Mouse (Mus musculus): ENCODE measurements at regions not wholly inside any gene's neighbourhood (a gene's known extent, or its start where the extent isn't known, plus 50 kb on each side); places are given as distances from the start of the nearest gene placed in this dataset.

GRCm38 (mm10) chr10:17129391-17130163 lies 593.4 kb upstream of the Cited2 start:
- H3K27me3 ChIP-seq (ENCODE audit: control insufficient read depth, insufficient read depth, low read length), result no peaks in the 10 kb centered on the region
- 0 out of 2 replicates have a peak, but pooled peaks cover 2% of the 10 kb centered on the region for H3K4me1 ChIP-seq (ENCODE audit: control insufficient read depth, insufficient read depth, low read length)
- no peaks in the 10 kb centered on the region for H3K9me3 ChIP-seq (replicated peaks; ENCODE audit: control insufficient read depth, low read length)
- H3K36me3 ChIP-seq (ENCODE audit: control insufficient read depth, insufficient read depth), result no peaks in the 10 kb centered on the region
- no peak overlapping the region for H3K9ac ChIP-seq (ENCODE audit: low read length)
- no peak for ATAC-seq (replicated peaks; ENCODE audit: extremely low read depth, insufficient read depth, low FRiP score)
- H3K4me3 ChIP-seq (ENCODE audit: low read length), result no peak overlapping the region
- H3K4me2 ChIP-seq (ENCODE audit: low read depth, low read length), result no peak overlapping the region
- no peak overlapping the region for H3K27ac ChIP-seq (ENCODE audit: low read length)
- WGBS, result 84% methylated on average over 4 of the region's 4 CpGs

GRCm38 (mm10) chr10:17130661-17131060 lies 592.4 kb upstream of the Cited2 start:
- Histone ChIP-seq H3K9me3 (replicated peaks; ENCODE audit: control insufficient read depth, low read length) (no peaks in the 10 kb centered on the region), H3K4me1 (ENCODE audit: control insufficient read depth, insufficient read depth, low read length) (0 out of 2 replicates have a peak, but pooled peaks cover 2% of the 10 kb centered on the region), H3K4me2 (ENCODE audit: low read depth, low read length) (no peak overlapping the region), H3K9ac (ENCODE audit: low read length) (no peak overlapping the region), H3K27me3 (ENCODE audit: control insufficient read depth, insufficient read depth, low read length) (no peaks in the 10 kb centered on the region), H3K36me3 (ENCODE audit: control insufficient read depth, insufficient read depth) (no peaks in the 10 kb centered on the region), H3K27ac (ENCODE audit: low read length) (no peak overlapping the region), H3K4me3 (ENCODE audit: low read length) (no peak overlapping the region)
- 83% methylated on average over 1 of the region's 1 CpGs for WGBS
- no peak for ATAC-seq (replicated peaks; ENCODE audit: extremely low read depth, insufficient read depth, low FRiP score)

- no peaks in the 10 kb centered on the region for H3K9me3 ChIP-seq (replicated peaks; ENCODE audit: control insufficient read depth, low read length)
- no peak overlapping the region for H3K4me3 ChIP-seq (ENCODE audit: low read length)
- peak overlapping the region; percentile 30 for H3K27ac ChIP-seq (ENCODE audit: low read length)
- H3K4me1 ChIP-seq (ENCODE audit: control insufficient read depth, insufficient read depth, low read length), result 0 out of 2 replicates have a peak, but pooled peaks cover 2% of the 10 kb centered on the region
- H3K36me3 ChIP-seq (ENCODE audit: control insufficient read depth, insufficient read depth), result no peaks in the 10 kb centered on the region
- ATAC-seq (replicated peaks; ENCODE audit: extremely low read depth, insufficient read depth, low FRiP score), result peak; percentile 78
- H3K27me3 ChIP-seq (ENCODE audit: control insufficient read depth, insufficient read depth, low read length), result no peaks in the 10 kb centered on the region
- H3K9ac ChIP-seq (ENCODE audit: low read length), result no peak overlapping the region
- WGBS, result 11% methylated on average over 4 of the region's 4 CpGs
- H3K4me2 ChIP-seq (ENCODE audit: low read depth, low read length), result no peak overlapping the region
Observed at GRCm38 (mm10) chr10:17131763-17132162, 591.3 kb upstream of the Cited2 start.

- H3K36me3 ChIP-seq (ENCODE audit: control insufficient read depth, insufficient read depth), result no peaks in the 10 kb centered on the region
- H3K9ac ChIP-seq (ENCODE audit: low read length), result no peak overlapping the region
- H3K9me3 ChIP-seq (replicated peaks; ENCODE audit: control insufficient read depth, low read length), result no peaks in the 10 kb centered on the region
- H3K4me3 ChIP-seq (ENCODE audit: low read length), result no peak overlapping the region
- no peaks in the 10 kb centered on the region for H3K4me1 ChIP-seq (ENCODE audit: control insufficient read depth, insufficient read depth, low read length)
- ATAC-seq (replicated peaks; ENCODE audit: extremely low read depth, insufficient read depth, low FRiP score), result no peak
- WGBS, result 47% methylated on average over 3 of the region's 3 CpGs
- H3K27ac ChIP-seq (ENCODE audit: low read length), result no peak overlapping the region
- no peak overlapping the region for H3K4me2 ChIP-seq (ENCODE audit: low read depth, low read length)
- H3K27me3 ChIP-seq (ENCODE audit: control insufficient read depth, insufficient read depth, low read length), result no peaks in the 10 kb centered on the region
Observed at GRCm38 (mm10) chr10:17175385-17175784, 547.6 kb upstream of the Cited2 start.

- Histone ChIP-seq H3K9me3 (replicated peaks; ENCODE audit: control insufficient read depth, low read length) (no peaks in the 10 kb centered on the region), H3K4me3 (ENCODE audit: low read length) (no peak overlapping the region), H3K4me1 (ENCODE audit: control insufficient read depth, insufficient read depth, low read length) (no peaks in the 10 kb centered on the region), H3K36me3 (ENCODE audit: control insufficient read depth, insufficient read depth) (no peaks in the 10 kb centered on the region), H3K27me3 (ENCODE audit: control insufficient read depth, insufficient read depth, low read length) (no peaks in the 10 kb centered on the region), H3K4me2 (ENCODE audit: low read depth, low read length) (no peak overlapping the region), H3K27ac (ENCODE audit: low read length) (no peak overlapping the region), H3K9ac (ENCODE audit: low read length) (no peak overlapping the region)
- 69% methylated on average over 1 of the region's 1 CpGs for WGBS
- no peak for ATAC-seq (replicated peaks; ENCODE audit: extremely low read depth, insufficient read depth, low FRiP score)
Observed at GRCm38 (mm10) chr10:17177054-17177453, 546.0 kb upstream of the Cited2 start.

GRCm38 (mm10) chr10:17177503-17178278 lies 545.3 kb upstream of the Cited2 start:
- Histone ChIP-seq H3K36me3 (ENCODE audit: control insufficient read depth, insufficient read depth) (no peaks in the 10 kb centered on the region), H3K27me3 (ENCODE audit: control insufficient read depth, insufficient read depth, low read length) (no peaks in the 10 kb centered on the region), H3K27ac (ENCODE audit: low read length) (no peak overlapping the region), H3K9ac (ENCODE audit: low read length) (no peak overlapping the region), H3K4me3 (ENCODE audit: low read length) (no peak overlapping the region), H3K4me2 (ENCODE audit: low read depth, low read length) (no peak overlapping the region), H3K9me3 (replicated peaks; ENCODE audit: control insufficient read depth, low read length) (no peaks in the 10 kb centered on the region), H3K4me1 (ENCODE audit: control insufficient read depth, insufficient read depth, low read length) (no peaks in the 10 kb centered on the region)
- no peak for ATAC-seq (replicated peaks; ENCODE audit: extremely low read depth, insufficient read depth, low FRiP score)
- 72% methylated on average over 4 of the region's 4 CpGs for WGBS

GRCm38 (mm10) chr10:17178627-17179026 lies 544.4 kb upstream of the Cited2 start:
- Histone ChIP-seq H3K4me3 (ENCODE audit: low read length) (no peak overlapping the region), H3K4me1 (ENCODE audit: control insufficient read depth, insufficient read depth, low read length) (no peaks in the 10 kb centered on the region), H3K9ac (ENCODE audit: low read length) (no peak overlapping the region), H3K4me2 (ENCODE audit: low read depth, low read length) (no peak overlapping the region), H3K9me3 (replicated peaks; ENCODE audit: control insufficient read depth, low read length) (no peaks in the 10 kb centered on the region), H3K36me3 (ENCODE audit: control insufficient read depth, insufficient read depth) (no peaks in the 10 kb centered on the region), H3K27me3 (ENCODE audit: control insufficient read depth, insufficient read depth, low read length) (no peaks in the 10 kb centered on the region), H3K27ac (ENCODE audit: low read length) (no peak overlapping the region)
- ATAC-seq (replicated peaks; ENCODE audit: extremely low read depth, insufficient read depth, low FRiP score), result no peak

GRCm38 (mm10) chr10:17184418-17184817 lies 538.6 kb upstream of the Cited2 start:
- 52% methylated on average over 2 of the region's 2 CpGs for WGBS
- no peaks in the 10 kb centered on the region for H3K36me3 ChIP-seq (ENCODE audit: control insufficient read depth, insufficient read depth)
- no peaks in the 10 kb centered on the region for H3K9me3 ChIP-seq (replicated peaks; ENCODE audit: control insufficient read depth, low read length)
- no peak overlapping the region for H3K9ac ChIP-seq (ENCODE audit: low read length)
- no peaks in the 10 kb centered on the region for H3K27me3 ChIP-seq (ENCODE audit: control insufficient read depth, insufficient read depth, low read length)
- no peak overlapping the region for H3K27ac ChIP-seq (ENCODE audit: low read length)
- ATAC-seq (replicated peaks; ENCODE audit: extremely low read depth, insufficient read depth, low FRiP score), result no peak
- H3K4me3 ChIP-seq (ENCODE audit: low read length), result no peak overlapping the region
- no peaks in the 10 kb centered on the region for H3K4me1 ChIP-seq (ENCODE audit: control insufficient read depth, insufficient read depth, low read length)
- H3K4me2 ChIP-seq (ENCODE audit: low read depth, low read length), result no peak overlapping the region

GRCm38 (mm10) chr10:17196205-17196604 lies 526.8 kb upstream of the Cited2 start:
- Histone ChIP-seq H3K36me3 (ENCODE audit: control insufficient read depth, insufficient read depth) (no peaks in the 10 kb centered on the region), H3K9me3 (replicated peaks; ENCODE audit: control insufficient read depth, low read length) (no peaks in the 10 kb centered on the region), H3K27me3 (ENCODE audit: control insufficient read depth, insufficient read depth, low read length) (no peaks in the 10 kb centered on the region), H3K9ac (ENCODE audit: low read length) (no peak overlapping the region), H3K27ac (ENCODE audit: low read length) (no peak overlapping the region), H3K4me2 (ENCODE audit: low read depth, low read length) (no peak overlapping the region), H3K4me1 (ENCODE audit: control insufficient read depth, insufficient read depth, low read length) (no peaks in the 10 kb centered on the region), H3K4me3 (ENCODE audit: low read length) (no peak overlapping the region)
- no peak for ATAC-seq (replicated peaks; ENCODE audit: extremely low read depth, insufficient read depth, low FRiP score)
- 55% methylated on average over 12 of the region's 12 CpGs for WGBS
